In the genomic region with DNA sequence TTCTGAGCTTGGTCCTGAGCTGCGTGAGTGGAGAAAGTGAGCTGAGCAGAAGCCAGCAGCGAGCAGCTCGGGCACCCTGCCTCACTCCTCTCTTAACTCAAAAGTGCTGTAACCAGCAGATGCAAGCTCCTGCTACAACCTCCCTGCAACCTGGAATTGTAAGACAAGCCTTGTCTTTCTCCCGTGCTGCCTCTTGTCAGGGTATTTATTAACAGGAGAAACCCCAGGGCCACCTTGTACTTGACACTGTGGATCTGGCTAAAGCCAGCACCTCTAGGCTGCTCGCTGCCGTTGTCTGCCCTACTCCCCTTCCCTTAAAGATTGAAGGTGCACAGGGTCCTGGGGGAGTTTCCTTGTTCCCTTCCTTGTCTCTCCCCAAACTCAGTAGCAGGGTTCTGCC, we compare ENCODE assay signal across 23 mouse cellular contexts. TPM values are rescaled to one million over a fixed set of nuclear protein-coding genes. Genes with fewer than 3 reads are reported as not detected.
DNase-seq lines count a peak whose midpoint lies in the region; ATAC-seq lines count a peak whose summit lies in the region.
"Had no signal": no experiment of that assay in that cellular context is flagged by ENCODE, and none has a peak within 500 bp of the region (broad histone marks: within the 10 kb centered on the region; RNA-seq: fewer than 3 reads in every experiment).

No protein-coding gene starts in this region.

- peaks cover 66% of the 10 kb centered on the region for H3K36me3 ChIP-seq in kidney, embryonic 14.5 days (ENCODE audit: control insufficient read depth, insufficient read depth, low read length)
- H3K36me3 ChIP-seq in kidney, embryonic 15.5 days, result peaks cover 96% of the 10 kb centered on the region

- H3K27me3 ChIP-seq in kidney, embryonic 14.5 days (ENCODE audit: control insufficient read depth, insufficient read depth, low read length), result no peaks in the 10 kb centered on the region
- no peaks in the 10 kb centered on the region for H3K27me3 ChIP-seq in kidney, embryonic 15.5 days
- H3K27me3 ChIP-seq: embryonic facial prominence, embryonic 12.5 days; hindbrain, embryonic 12.5 days; limb, embryonic 15.5 days; liver, embryonic 13.5 days; midbrain, embryonic 12.5 days had no signal

- no peak overlapping the region for H3K9ac ChIP-seq in kidney, embryonic 14.5 days (ENCODE audit: low read depth, low read length)
- no peak overlapping the region for H3K9ac ChIP-seq in kidney, embryonic 15.5 days
- H3K9ac ChIP-seq: embryonic facial prominence, embryonic 12.5 days; hindbrain, embryonic 12.5 days; limb, embryonic 15.5 days; liver, embryonic 13.5 days; midbrain, embryonic 12.5 days had no signal

- ATAC-seq in kidney, embryonic 14.5 days (ENCODE audit: low FRiP score, low TSS enrichment), result no peak
- ATAC-seq in kidney, embryonic 15.5 days (replicated peaks; ENCODE audit: low FRiP score), result peak; percentile 35; the same call in 1 of the 2 replicates
- ATAC-seq: forebrain, embryonic 14.5 days had no signal

- no peak overlapping the region for H3K4me3 ChIP-seq in kidney, embryonic 14.5 days (ENCODE audit: low read length)
- H3K4me3 ChIP-seq in kidney, embryonic 15.5 days (replicated peaks), result no peak overlapping the region
- H3K4me3 ChIP-seq: embryonic facial prominence, embryonic 12.5 days; hindbrain, embryonic 12.5 days; limb, embryonic 10.5 days; limb, embryonic 15.5 days; liver, embryonic 13.5 days; megakaryocyte, embryonic 14.5 days; midbrain, embryonic 12.5 days had no signal

- H3K9me3 ChIP-seq in kidney, embryonic 14.5 days (ENCODE audit: control insufficient read depth, low read length), result no peaks in the 10 kb centered on the region
- no peaks in the 10 kb centered on the region; the same call in 1 of the 2 replicates for H3K9me3 ChIP-seq in kidney, embryonic 15.5 days (replicated peaks)
- H3K9me3 ChIP-seq: hindbrain, embryonic 12.5 days; limb, embryonic 15.5 days had no signal

- H3K27ac ChIP-seq in kidney, embryonic 14.5 days (ENCODE audit: low read depth, low read length), result no peak overlapping the region
- peak overlapping the region; percentile 73 for H3K27ac ChIP-seq in kidney, embryonic 15.5 days
- H3K27ac ChIP-seq: embryonic facial prominence, embryonic 12.5 days; hindbrain, embryonic 12.5 days; limb, embryonic 10.5 days; limb, embryonic 15.5 days; liver, embryonic 13.5 days; midbrain, embryonic 12.5 days had no signal

- 64% methylated on average over 6 of the region's 6 CpGs for WGBS in kidney, embryonic 14.5 days
- WGBS in kidney, embryonic 15.5 days, result 60% methylated on average over 6 of the region's 6 CpGs

- no peak overlapping the region for H3K4me2 ChIP-seq in kidney, embryonic 14.5 days (replicated peaks; ENCODE audit: low read depth, low read length)
- H3K4me2 ChIP-seq in kidney, embryonic 15.5 days, result no peak overlapping the region
- H3K4me2 ChIP-seq: embryonic facial prominence, embryonic 12.5 days; hindbrain, embryonic 12.5 days; limb, embryonic 15.5 days; liver, embryonic 13.5 days; midbrain, embryonic 12.5 days had no signal

- no peaks in the 10 kb centered on the region for H3K4me1 ChIP-seq in kidney, embryonic 14.5 days (ENCODE audit: control insufficient read depth, insufficient read depth, low read length)
- H3K4me1 ChIP-seq in kidney, embryonic 15.5 days, result peaks cover 16% of the 10 kb centered on the region
- H3K4me1 ChIP-seq: embryonic facial prominence, embryonic 12.5 days; hindbrain, embryonic 12.5 days; limb, embryonic 15.5 days; midbrain, embryonic 12.5 days had no signal

- peak; percentile 39 for DNase-seq in kidney, adult 11 months
- DNase-seq in kidney, postnatal 25 days, result peak; percentile 26 to 66
- no peak for DNase-seq in right cerebral cortex, postnatal 10 days (ENCODE audit: low spot score in 2 of 2)
- DNase-seq in thymus, postnatal 0 days (ENCODE audit: low spot score), result no peak
- DNase-seq: B cell, adult 2 months; embryo, embryonic 11 days; liver, embryonic 13.5 days; lung, adult 18-20 months; spleen, adult 18-20 months; thymus, postnatal 36 days had no signal

RNA-seq across cellular contexts. Expression of a gene that starts 16.5 kb away (rescaled TPM):
- polyA plus RNA-seq in kidney, embryonic 14.5 days (2014; fragmentation: Nextera tagmentation; extraction: Ambion mirVana), result 36.1 and 37.0 TPM in 2 replicates
- 28.4 and 32.4 TPM in 2 replicates for polyA plus RNA-seq in kidney, embryonic 15.5 days (2015; fragmentation: Nextera tagmentation; extraction: Ambion mirVana)
- 2.0 and 2.4 TPM in 2 replicates for polyA plus RNA-seq in thymus, postnatal 0 days (2015; fragmentation: Nextera tagmentation; extraction: Ambion mirVana)

RNA-seq across cellular contexts. Expression of a gene that starts 28.7 kb away (rescaled TPM):
- polyA plus RNA-seq in kidney, embryonic 14.5 days (2014; fragmentation: Nextera tagmentation; extraction: Ambion mirVana), result 33.9 and 45.0 TPM in 2 replicates
- 40.3 and 41.2 TPM in 2 replicates for polyA plus RNA-seq in kidney, embryonic 15.5 days (2015; fragmentation: Nextera tagmentation; extraction: Ambion mirVana)
- polyA plus RNA-seq in thymus, postnatal 0 days (2015; fragmentation: Nextera tagmentation; extraction: Ambion mirVana), result 43.4 and 46.3 TPM in 2 replicates

RNA-seq across cellular contexts. Expression of a gene that starts 43.8 kb away (rescaled TPM):
- 1.7 and 2.6 TPM in 2 replicates for polyA plus RNA-seq in kidney, embryonic 14.5 days (2014; fragmentation: Nextera tagmentation; extraction: Ambion mirVana)
- 2.0 and 3.4 TPM in 2 replicates for polyA plus RNA-seq in kidney, embryonic 15.5 days (2015; fragmentation: Nextera tagmentation; extraction: Ambion mirVana)
- 1.1 and 4.1 TPM in 2 replicates for polyA plus RNA-seq in thymus, postnatal 0 days (2015; fragmentation: Nextera tagmentation; extraction: Ambion mirVana)
- polyA plus RNA-seq: adrenal gland, adult 2 months; brain, embryonic 14.5 days; heart, embryonic 14.5 days; hindbrain, embryonic 12.5 days; midbrain, embryonic 12.5 days; neural tube, embryonic 14.5 days had no signal

Comparison
In these comparisons a context has a peak if more than half of its experiments do, and no peak if none do; other contexts are left out.
1. DNase-seq: peak in kidney, adult 11 months (single experiment) and kidney, postnatal 25 days (2 of 2); none in right cerebral cortex, postnatal 10 days (0 of 2) and thymus, postnatal 0 days (single experiment).